Mouse (Mus musculus): ENCODE results near the gene Tpra1.
A peak's percentile ranks its signal among the peaks of the same experiment; 100 is the strongest.

Gene Tpra1

DNA sequence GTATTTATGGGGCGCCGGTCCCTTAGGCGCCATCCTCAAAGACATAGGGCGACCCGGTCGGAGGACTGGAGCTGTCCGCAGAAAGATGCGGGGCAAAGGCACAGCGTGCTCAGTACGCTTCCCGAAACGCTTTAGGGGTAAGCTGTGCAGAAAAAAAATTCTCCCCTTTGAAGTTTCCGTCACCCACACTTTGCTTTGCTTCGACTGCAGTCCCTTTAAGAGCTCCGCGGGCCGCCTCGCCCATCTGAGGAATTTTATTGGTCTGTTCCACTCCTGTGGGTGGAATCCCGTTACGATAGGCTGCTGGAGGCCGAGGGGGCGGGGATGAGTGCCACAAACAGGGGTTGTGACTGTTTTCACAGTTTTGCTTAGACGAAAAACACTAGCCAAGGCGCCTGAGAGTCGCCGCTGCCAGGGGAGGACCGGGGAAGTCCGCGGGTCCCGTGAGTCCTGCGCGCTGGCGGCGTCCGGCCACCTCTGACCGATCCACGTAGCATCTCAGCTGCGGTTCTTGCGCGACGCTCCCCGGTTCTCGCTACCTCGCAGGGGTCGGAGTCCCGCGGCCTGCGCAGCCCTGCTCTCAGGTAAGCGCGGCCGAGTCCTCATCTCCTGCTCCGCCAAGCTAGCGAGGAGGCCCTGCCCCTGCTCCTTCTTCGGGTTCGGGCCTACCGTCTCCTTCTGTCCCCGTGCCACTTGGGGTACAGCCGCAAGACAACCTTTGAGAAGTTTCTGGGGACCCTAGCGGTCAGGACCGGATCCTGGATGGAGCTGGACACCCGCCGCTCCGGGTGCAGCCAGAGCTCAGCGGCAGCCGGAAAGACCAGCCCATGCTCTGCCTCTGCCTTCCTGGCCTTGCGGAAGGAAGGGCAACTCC lies at the start of gene Tpra1:
Gene Tpra1, plus strand, starts transcription at position 305 of the 874 bp plus-strand sequence.
- DNase-seq, result peak; percentile 95

DNA sequence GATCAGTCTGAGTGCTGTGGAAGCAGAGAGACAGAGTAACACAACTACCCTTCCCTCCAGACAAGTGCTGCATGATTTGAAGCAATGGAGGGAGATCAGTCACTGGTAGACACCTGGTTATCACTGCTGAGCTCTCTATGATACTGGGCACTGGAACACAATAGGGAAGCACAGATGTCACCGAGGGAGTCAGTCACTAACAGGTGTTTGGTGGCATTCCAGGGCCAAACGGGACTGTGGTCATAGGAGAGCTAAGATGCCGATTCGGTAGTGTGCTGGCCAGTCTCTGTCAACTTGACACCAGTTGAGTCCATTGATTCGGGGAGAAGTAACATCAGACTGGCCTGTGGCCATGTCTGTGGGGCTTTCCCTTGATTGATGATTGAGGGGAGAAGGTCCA lies 47.5 kb upstream of the Tpra1 start:
- peak; percentile 35 for DNase-seq

DNA sequence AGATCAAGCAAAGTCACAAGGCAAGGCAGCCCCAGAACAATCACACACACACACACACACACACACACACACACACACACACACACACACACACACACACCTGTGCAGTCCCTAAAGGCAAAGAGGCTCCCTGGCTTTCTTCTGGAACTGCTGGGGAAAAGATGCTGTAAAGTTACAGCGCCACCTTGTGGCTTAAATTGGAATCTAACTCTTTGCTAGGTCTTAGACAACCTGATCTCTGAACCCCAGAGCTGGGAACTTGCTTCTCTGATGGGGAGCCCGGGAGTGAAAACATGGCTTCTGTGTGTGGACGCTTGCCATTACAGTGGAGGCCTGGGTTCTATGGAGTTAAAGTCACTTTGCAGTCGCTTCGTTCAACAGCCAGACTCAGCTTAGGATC lies 46.4 kb upstream of the Tpra1 start:
- DNase-seq, result peak; percentile 77

- DNase-seq, result peak; percentile 85
Measured at GRCm38 (mm10) chr6:88857249-88857648, 44.8 kb upstream of the Tpra1 start.

DNA sequence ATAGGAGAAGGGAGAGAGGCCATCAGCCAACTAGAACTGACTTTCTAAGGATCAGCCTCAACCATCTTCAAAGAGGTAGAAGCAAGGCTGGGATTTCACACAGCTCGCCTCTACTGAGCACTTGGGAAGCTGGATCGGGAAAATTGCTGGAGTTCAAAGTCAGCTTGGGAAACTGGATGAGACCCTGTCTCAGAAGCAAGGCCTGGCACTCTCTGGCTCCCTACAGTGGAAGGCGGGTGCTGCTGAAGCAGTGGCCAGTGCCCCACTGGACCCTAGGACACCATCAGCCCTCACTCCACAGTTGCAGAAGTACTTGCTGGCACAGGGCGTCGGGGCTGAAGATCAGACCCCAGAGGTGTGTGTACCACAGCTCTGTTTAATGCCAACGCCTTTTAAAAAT lies 44.2 kb upstream of the Tpra1 start:
- peak; percentile 52 for DNase-seq

DNA sequence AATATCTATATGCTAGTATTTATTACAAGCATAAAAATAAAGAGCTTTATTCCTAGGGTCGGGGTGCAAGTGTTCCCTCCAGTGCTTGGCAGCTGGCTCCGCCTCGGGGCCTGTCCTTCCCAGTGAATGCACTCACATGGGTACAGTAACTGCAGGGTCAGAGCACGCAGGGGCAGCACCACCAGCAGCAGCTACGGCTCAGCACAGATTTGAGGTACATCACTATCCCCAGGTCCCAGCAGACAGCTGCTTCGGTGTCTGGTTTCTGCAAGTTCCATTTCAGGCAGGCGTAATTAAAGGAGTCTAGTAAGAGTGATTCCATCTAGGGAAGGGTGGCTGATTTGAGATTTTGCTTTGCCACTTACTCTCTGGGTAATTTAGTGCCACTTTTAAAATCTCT lies 43.7 kb upstream of the Tpra1 start:
- DNase-seq, result peak; percentile 44

GRCm38 (mm10) chr6:88860914-88861313 lies 41.1 kb upstream of the Tpra1 start:
- DNase-seq, result peak; percentile 54

GRCm38 (mm10) chr6:88865704-88866103 lies 36.3 kb upstream of the Tpra1 start:
- no peak for DNase-seq

DNA sequence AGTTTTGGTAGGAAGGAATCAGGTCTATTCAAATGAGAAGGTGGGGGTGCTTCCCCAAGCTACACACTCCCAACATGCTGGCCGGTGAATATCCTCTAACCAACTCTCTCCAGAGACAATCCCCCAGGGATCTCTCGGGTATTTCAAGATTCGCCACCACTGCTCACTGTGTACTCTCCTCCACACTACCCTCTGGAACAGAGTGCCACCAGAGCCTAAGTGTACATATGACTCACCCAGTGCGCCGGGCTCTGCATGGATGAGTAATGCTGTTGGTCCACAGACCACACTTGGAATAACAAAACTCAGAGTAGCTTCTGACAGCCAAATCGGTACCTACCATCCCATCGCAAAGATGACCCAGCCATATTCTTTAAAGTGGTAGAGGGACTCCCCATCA lies 32.6 kb upstream of the Tpra1 start:
- DNase-seq, result no peak

GRCm38 (mm10) chr6:88870594-88870993 lies 31.5 kb upstream of the Tpra1 start:
- peak; percentile 62 for DNase-seq

DNA sequence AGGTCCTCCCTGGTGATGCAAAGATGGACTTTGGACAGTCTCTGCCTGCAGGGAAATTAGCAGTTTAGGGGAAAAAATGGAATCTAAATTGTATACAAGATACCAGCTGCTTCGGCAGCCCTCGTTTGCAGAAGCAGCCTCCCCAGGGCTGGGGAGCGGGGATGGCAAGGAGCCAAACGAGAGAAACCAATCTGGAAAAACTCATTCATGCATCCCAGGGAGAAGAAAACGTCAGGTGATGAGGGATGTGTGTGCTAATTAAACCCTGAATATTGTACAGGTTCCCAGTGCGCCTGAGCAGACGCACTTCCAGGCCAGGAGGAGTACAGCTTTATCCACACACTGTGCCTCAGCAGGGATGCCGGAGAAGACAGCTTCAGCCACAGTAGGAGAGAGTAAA lies 30.5 kb upstream of the Tpra1 start:
- peak; percentile 71 for DNase-seq

DNA sequence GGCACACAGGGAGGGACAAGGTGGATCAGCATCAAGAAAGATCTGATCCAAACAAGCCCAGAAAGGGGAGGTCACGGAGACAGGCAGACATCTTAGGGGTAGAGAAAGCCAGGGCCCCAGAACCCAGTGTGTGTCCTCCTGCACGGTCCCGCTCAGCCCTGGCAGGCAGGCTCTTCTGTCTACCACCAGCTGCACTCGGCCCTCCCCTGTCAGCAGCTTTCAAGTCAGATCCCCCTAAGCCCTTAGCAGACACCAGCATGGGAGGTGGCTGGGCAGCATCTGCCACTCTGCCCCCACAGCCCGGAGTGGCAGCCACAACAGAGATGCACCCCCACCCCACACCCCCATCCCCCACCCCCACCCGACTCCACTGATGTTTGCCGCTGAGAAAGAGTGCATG lies 29.2 kb upstream of the Tpra1 start:
- peak; percentile 54 for DNase-seq

- DNase-seq, result peak; percentile 71
Measured at GRCm38 (mm10) chr6:88873965-88874867, 27.8 kb upstream of the Tpra1 start.

- peak; percentile 89 for DNase-seq
Measured at GRCm38 (mm10) chr6:88874868-88875508, 27.1 kb upstream of the Tpra1 start, which contains the start of gene Podxl2. Gene Podxl2 (minus strand): TSS chr6:88875044.

- no peak for DNase-seq
Measured at GRCm38 (mm10) chr6:88879471-88879870, 22.6 kb upstream of the Tpra1 start.

- DNase-seq, result no peak
Measured at GRCm38 (mm10) chr6:88881334-88881733, 20.7 kb upstream of the Tpra1 start.

DNA sequence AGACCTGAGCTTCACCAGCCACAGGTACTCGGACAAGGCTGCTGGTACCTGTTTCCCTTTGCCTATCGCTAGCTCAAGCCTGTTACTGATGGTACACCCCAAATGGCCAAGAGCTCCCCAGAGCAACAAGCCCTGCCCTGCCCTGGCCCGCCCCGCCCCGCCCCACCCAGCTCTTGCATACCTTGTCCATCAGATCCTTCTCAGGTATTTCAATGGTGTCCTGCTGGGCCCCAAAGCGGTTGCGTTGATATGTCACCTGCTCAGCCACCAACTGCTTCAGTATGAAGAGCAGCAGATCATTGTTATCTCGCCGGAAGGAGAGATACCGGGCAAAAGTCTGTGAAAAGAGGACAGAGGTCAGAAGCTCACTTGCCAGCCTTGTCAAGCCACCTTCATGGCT lies 17.9 kb upstream of the Tpra1 start:
- no peak for DNase-seq

DNA sequence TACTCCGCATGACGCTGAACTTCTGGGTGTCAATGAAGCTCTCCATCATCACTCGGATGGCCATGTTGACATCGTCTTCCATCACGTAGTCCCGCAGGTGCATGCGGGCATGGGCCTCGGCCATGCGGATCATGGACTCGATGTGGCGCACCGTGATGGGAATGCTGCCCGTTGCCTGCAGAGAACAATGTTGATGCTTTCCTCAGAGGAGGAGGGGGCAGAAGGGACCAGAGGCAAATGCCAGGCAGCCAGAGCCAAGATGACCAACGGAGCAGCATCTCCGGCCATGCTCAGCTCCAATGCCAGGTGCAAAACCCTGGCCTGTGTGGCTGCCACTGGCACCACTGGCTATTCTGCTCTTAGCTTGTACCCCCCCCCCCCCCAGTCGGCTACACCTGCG lies 17.4 kb upstream of the Tpra1 start:
- no peak for DNase-seq

DNA sequence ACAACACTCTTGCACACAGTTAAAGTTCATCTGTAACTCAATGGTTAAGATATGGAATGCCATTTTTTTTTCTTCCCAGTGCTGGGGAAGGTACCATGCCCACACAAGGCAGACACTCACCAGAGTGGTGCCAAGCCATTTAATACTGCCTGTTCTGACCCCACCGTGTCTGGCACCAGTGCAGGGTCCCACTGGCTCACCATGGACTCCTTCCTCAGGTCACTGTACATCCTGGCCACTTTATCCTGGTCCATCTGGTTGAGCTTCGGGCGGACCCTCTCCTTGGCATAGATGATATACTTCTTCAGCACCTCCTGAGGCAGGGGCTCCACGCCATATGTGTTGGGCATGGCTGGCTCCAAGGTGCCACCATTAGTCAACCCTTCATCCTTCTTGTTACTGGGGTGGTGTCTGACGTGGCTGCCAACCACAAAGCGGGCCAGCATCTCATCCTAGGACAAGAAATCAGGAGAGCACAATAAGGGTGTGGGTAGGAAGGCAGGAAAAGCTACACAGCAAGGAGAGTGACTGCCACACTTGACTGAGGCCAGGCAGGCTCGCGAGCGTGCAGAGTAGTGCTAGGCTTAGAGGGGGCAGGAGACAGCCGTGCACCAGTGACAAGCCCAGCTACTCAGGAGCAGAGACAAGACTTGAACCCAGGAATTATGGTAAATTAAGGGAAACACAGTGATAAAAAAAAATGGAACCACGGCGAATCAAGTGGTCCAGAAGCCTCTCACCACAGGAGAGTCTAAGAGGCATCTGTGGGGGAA lies 16.2 kb upstream of the Tpra1 start:
- DNase-seq, result no peak

- DNase-seq, result no peak
Measured at GRCm38 (mm10) chr6:88886417-88886967, 15.6 kb upstream of the Tpra1 start.

GRCm38 (mm10) chr6:88889410-88890042 lies 12.5 kb upstream of the Tpra1 start:
- DNase-seq, result no peak

DNA sequence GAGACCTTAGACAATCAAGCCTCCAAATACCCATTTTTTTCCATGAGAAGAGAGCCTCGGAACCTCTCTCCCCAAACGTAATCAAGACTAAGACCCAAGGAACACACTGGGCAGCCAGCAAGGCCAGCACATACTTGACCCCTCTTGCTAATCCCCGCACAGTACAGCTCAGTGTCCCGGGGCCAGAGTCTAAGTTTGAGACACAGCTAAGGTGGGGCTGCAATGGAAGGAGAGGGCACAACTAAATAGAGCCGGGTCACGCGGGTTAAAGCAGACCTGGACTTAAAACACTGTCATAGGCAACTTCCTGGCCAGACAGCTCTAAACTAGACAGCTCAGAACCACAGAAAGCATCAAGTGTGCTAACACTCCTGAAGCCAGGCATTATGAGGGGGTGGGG lies 11.2 kb upstream of the Tpra1 start:
- DNase-seq, result no peak
